Mouse (Mus musculus) lung, embryonic 15.5 days (tissue): ENCODE results near the gene 4921536K21Rik. TPM values are rescaled to one million over a fixed set of nuclear protein-coding genes. Genes with fewer than 3 reads are reported as not detected.

ENCODE experiments used
- ATAC-seq: fragments of 200-750 bp; cut with Nextera tagmentation; 2 replicates; pipeline ENCODE4 v1.8.0; 2017; ENCODE audit warnings: moderate number of reproducible peaks, borderline replicate concordance; ENCODE audit not compliant: low FRiP score, low TSS enrichment; ENCODE audit errors: extremely low read depth
- H3K27ac ChIP-seq: fragments of 300-500 bp; sonication (generic); 2 replicates; pipeline ENCODE4 v1.5.1; 2015; ENCODE audit warnings: moderate library complexity, mild to moderate bottlenecking, inconsistent platforms
- H3K27me3 ChIP-seq: fragments of 300-500 bp; sonication (generic); 2 replicates; pipeline ENCODE4 v1.6.1; 2015; ENCODE audit warnings: inconsistent platforms
- H3K36me3 ChIP-seq: fragments of 300-500 bp; sonication (generic); 2 replicates; pipeline ENCODE4 v1.6.1; 2015; ENCODE audit warnings: inconsistent platforms
- H3K4me1 ChIP-seq: fragments of 300-500 bp; sonication (generic); 2 replicates; pipeline ENCODE4 v1.6.1; 2015; ENCODE audit warnings: inconsistent platforms
- H3K4me2 ChIP-seq: fragments of 300-500 bp; sonication (generic); 2 replicates; pipeline ENCODE4 v1.6.1; 2015; ENCODE audit warnings: inconsistent platforms, mild to moderate bottlenecking, moderate library complexity
- H3K4me3 ChIP-seq: fragments of 300-500 bp; sonication (generic); 2 replicates; pipeline ENCODE4 v1.5.1; 2015; ENCODE audit warnings: mild to moderate bottlenecking, inconsistent platforms
- H3K9ac ChIP-seq: fragments of 300-500 bp; sonication (generic); 2 replicates; pipeline ENCODE4 v1.6.1; 2015; ENCODE audit warnings: inconsistent platforms
- H3K9me3 ChIP-seq: fragments of 300-500 bp; sonication (generic); 2 replicates; pipeline ENCODE4 v1.6.1; 2016; ENCODE audit warnings: inconsistent platforms
- WGBS: fragments of 180-500 bp; shearing (Covaris S2); methylation state at CpG from one replicate; pipeline ENCODE4 v1.1.7; 2015; 5-methylcytosine and 5-hydroxymethylcytosine counted together
- polyA plus RNA-seq: library from polyadenylated mRNA; unstranded; fragments of >200 nt; fragmentation: Nextera tagmentation; extraction: Ambion mirVana; gene quantifications from 2 replicates; pipeline ENCODE4 v1.2.1, GENCODE M21; 2015

Gene 4921536K21Rik
- 0.37 and 0.39 TPM in 2 replicates for polyA plus RNA-seq

GRCm38 (mm10) chr11:3894406-3895281, at the start of gene 4921536K21Rik, which contains the start of gene Dusp18:
4921536K21Rik (minus strand) TSS chr11:3895098.
Dusp18 (plus strand) TSS chr11:3895240.
- peaks cover 4% of the 10 kb centered on the region; the same call in 1 of the 2 replicates for H3K36me3 ChIP-seq
- H3K4me2 ChIP-seq, result peak within 1 kb of the TSS; percentile 89
- peak; percentile 98 for ATAC-seq
- H3K9ac ChIP-seq, result peak within 1 kb of the TSS; percentile 44
- H3K27me3 ChIP-seq, result no peaks in the 10 kb centered on the region
- 3% methylated on average over 46 of the region's 46 CpGs for WGBS
- peak within 1 kb of the TSS; percentile 50 for H3K4me3 ChIP-seq
- peak within 1 kb of the TSS; percentile 80 for H3K27ac ChIP-seq
- no peaks in the 10 kb centered on the region for H3K9me3 ChIP-seq
- peaks cover 7% of the 10 kb centered on the region; the same call in 1 of the 2 replicates for H3K4me1 ChIP-seq

- Histone ChIP-seq H3K4me3 (no peak overlapping the region), H3K27me3 (peaks cover 2% of the 10 kb centered on the region; the same call in 1 of the 2 replicates), H3K27ac (no peak overlapping the region), H3K36me3 (no peaks in the 10 kb centered on the region), H3K4me2 (no peak overlapping the region), H3K9ac (no peak overlapping the region), H3K4me1 (no peaks in the 10 kb centered on the region), H3K9me3 (no peaks in the 10 kb centered on the region)
- ATAC-seq, result no peak
- WGBS, result 67% methylated on average over 7 of the region's 7 CpGs
Measured at GRCm38 (mm10) chr11:3941371-3941770, 46.5 kb upstream of the 4921536K21Rik start.

- Histone ChIP-seq H3K36me3 (no peaks in the 10 kb centered on the region), H3K27ac (no peak overlapping the region), H3K27me3 (no peaks in the 10 kb centered on the region), H3K9ac (no peak overlapping the region), H3K4me2 (no peak overlapping the region), H3K4me3 (no peak overlapping the region), H3K4me1 (0 out of 2 replicates have a peak, but pooled peaks cover 3% of the 10 kb centered on the region), H3K9me3 (no peaks in the 10 kb centered on the region)
- WGBS, result 70% methylated on average over 13 of the region's 13 CpGs
- ATAC-seq, result no peak
Measured at GRCm38 (mm10) chr11:3937321-3937874, 42.5 kb upstream of the 4921536K21Rik start.

- H3K9me3 ChIP-seq, result no peaks in the 10 kb centered on the region
- H3K4me2 ChIP-seq, result no peak overlapping the region
- H3K36me3 ChIP-seq, result no peaks in the 10 kb centered on the region
- H3K9ac ChIP-seq, result no peak overlapping the region
- no peak overlapping the region for H3K27ac ChIP-seq
- peaks cover 10% of the 10 kb centered on the region for H3K4me1 ChIP-seq
- H3K27me3 ChIP-seq, result no peaks in the 10 kb centered on the region
- no peak for ATAC-seq
- H3K4me3 ChIP-seq, result no peak overlapping the region
- WGBS, result 78% methylated on average over 3 of the region's 3 CpGs
Measured at GRCm38 (mm10) chr11:3936318-3936717, 41.4 kb upstream of the 4921536K21Rik start.

- Histone ChIP-seq H3K27ac (no peak overlapping the region), H3K9ac (no peak overlapping the region), H3K36me3 (no peaks in the 10 kb centered on the region), H3K4me3 (no peak overlapping the region), H3K9me3 (no peaks in the 10 kb centered on the region), H3K4me2 (no peak overlapping the region), H3K27me3 (no peaks in the 10 kb centered on the region), H3K4me1 (peaks cover 16% of the 10 kb centered on the region)
- no peak for ATAC-seq
- 67% methylated on average over 4 of the region's 4 CpGs for WGBS
Measured at GRCm38 (mm10) chr11:3935135-3935534, 40.2 kb upstream of the 4921536K21Rik start.

- H3K4me2 ChIP-seq, result no peak overlapping the region
- ATAC-seq, result no peak
Measured at GRCm38 (mm10) chr11:3933756-3934285, 38.9 kb upstream of the 4921536K21Rik start.

GRCm38 (mm10) chr11:3931511-3932211, 36.8 kb upstream of the 4921536K21Rik start, which contains the start of gene Tcn2:
Tcn2 (minus strand) TSS chr11:3932159.
- peak within 1 kb of the TSS; percentile 49 for H3K4me3 ChIP-seq
- peak within 1 kb of the TSS; percentile 68 for H3K27ac ChIP-seq
- H3K9me3 ChIP-seq, result no peaks in the 10 kb centered on the region
- ATAC-seq, result peak; percentile 84
- H3K4me2 ChIP-seq, result peak within 1 kb of the TSS; percentile 81
- peaks cover 2% of the 10 kb centered on the region; the same call in 1 of the 2 replicates for H3K36me3 ChIP-seq
- H3K9ac ChIP-seq, result peak within 1 kb of the TSS; percentile 37
- H3K4me1 ChIP-seq, result peaks cover 16% of the 10 kb centered on the region
- no peaks in the 10 kb centered on the region for H3K27me3 ChIP-seq
- under 1% methylated on average over 20 of the region's 26 CpGs for WGBS

More at GRCm38 (mm10) chr11:3933756-3934285, 38.9 kb upstream of the 4921536K21Rik start:
- H3K9ac ChIP-seq, result no peak overlapping the region
- no peaks in the 10 kb centered on the region for H3K9me3 ChIP-seq
- WGBS, result 90% methylated on average over 9 of the region's 9 CpGs
- no peak overlapping the region for H3K4me3 ChIP-seq
- no peaks in the 10 kb centered on the region for H3K27me3 ChIP-seq
- no peak overlapping the region for H3K27ac ChIP-seq
- H3K4me1 ChIP-seq, result peaks cover 16% of the 10 kb centered on the region
- no peaks in the 10 kb centered on the region for H3K36me3 ChIP-seq

- H3K9ac ChIP-seq, result 0 out of 2 replicates have a peak overlapping the region, but pooled peaks have one; percentile 37
- H3K27me3 ChIP-seq, result no peaks in the 10 kb centered on the region
- H3K36me3 ChIP-seq, result peaks cover 3% of the 10 kb centered on the region; the same call in 1 of the 2 replicates
- peaks cover 16% of the 10 kb centered on the region for H3K4me1 ChIP-seq
- peak overlapping the region; percentile 81 for H3K4me2 ChIP-seq
- no peak overlapping the region for H3K27ac ChIP-seq
- WGBS, result 31% methylated on average over 6 of the region's 6 CpGs
- no peak for ATAC-seq
- no peaks in the 10 kb centered on the region for H3K9me3 ChIP-seq
- H3K4me3 ChIP-seq, result peak overlapping the region; percentile 49
Measured at GRCm38 (mm10) chr11:3930931-3931330, 36.0 kb upstream of the 4921536K21Rik start.

- Histone ChIP-seq H3K27ac (no peak overlapping the region), H3K4me3 (no peak overlapping the region)
Measured at GRCm38 (mm10) chr11:3930019-3930418, 35.1 kb upstream of the 4921536K21Rik start.

GRCm38 (mm10) chr11:3925916-3926315, 31.0 kb upstream of the 4921536K21Rik start:
- no peak overlapping the region for H3K4me2 ChIP-seq
- WGBS, result 74% methylated on average over 10 of the region's 10 CpGs
- H3K4me1 ChIP-seq, result peaks cover 3% of the 10 kb centered on the region
- ATAC-seq, result no peak
- H3K36me3 ChIP-seq, result peaks cover 3% of the 10 kb centered on the region; the same call in 1 of the 2 replicates
- H3K9me3 ChIP-seq, result no peaks in the 10 kb centered on the region
- H3K4me3 ChIP-seq, result no peak overlapping the region
- H3K27me3 ChIP-seq, result no peaks in the 10 kb centered on the region
- no peak overlapping the region for H3K27ac ChIP-seq
- H3K9ac ChIP-seq, result no peak overlapping the region

More at GRCm38 (mm10) chr11:3930019-3930418, 35.1 kb upstream of the 4921536K21Rik start:
- ATAC-seq, result no peak
- Histone ChIP-seq H3K9ac (no peak overlapping the region), H3K36me3 (peaks cover 3% of the 10 kb centered on the region; the same call in 1 of the 2 replicates), H3K4me1 (peaks cover 16% of the 10 kb centered on the region), H3K4me2 (no peak overlapping the region), H3K9me3 (no peaks in the 10 kb centered on the region), H3K27me3 (no peaks in the 10 kb centered on the region)
- WGBS, result 61% methylated on average over 4 of the region's 4 CpGs

GRCm38 (mm10) chr11:3922731-3923130, 27.8 kb upstream of the 4921536K21Rik start:
- H3K27ac ChIP-seq, result no peak overlapping the region
- H3K4me1 ChIP-seq, result no peaks in the 10 kb centered on the region
- peaks cover 5% of the 10 kb centered on the region; the same call in 1 of the 2 replicates for H3K36me3 ChIP-seq
- H3K9ac ChIP-seq, result no peak overlapping the region
- no peak overlapping the region for H3K4me2 ChIP-seq
- 93% methylated on average over 6 of the region's 6 CpGs for WGBS
- no peak overlapping the region for H3K4me3 ChIP-seq
- H3K9me3 ChIP-seq, result no peaks in the 10 kb centered on the region
- no peaks in the 10 kb centered on the region for H3K27me3 ChIP-seq
- no peak for ATAC-seq
